Mouse (Mus musculus): Measurements from ENCODE around the gene Pomgnt2. TPM values are rescaled to one million over a fixed set of nuclear protein-coding genes. Genes with fewer than 3 reads are reported as not detected.
A peak's percentile ranks its signal among the peaks of the same experiment; 100 is the strongest.

Pomgnt2 gene
- polyA plus RNA-seq, 1 experiment from 2014 or later = 29.4 TPM

- Histone ChIP-seq H3K9me3 (ENCODE audit: control insufficient read depth, low read length) (no peaks in the 10 kb centered on the region), H3K27me3 (ENCODE audit: control insufficient read depth, insufficient read depth, low read length) (no peaks in the 10 kb centered on the region), H3K36me3 (replicated peaks; ENCODE audit: control insufficient read depth, insufficient read depth) (peaks cover 26% of the 10 kb centered on the region; the same call in 1 of the 2 replicates), H3K27ac (no peak overlapping the region), H3K9ac (no peak overlapping the region), H3K4me2 (replicated peaks) (no peak overlapping the region), H3K4me3 (replicated peaks; ENCODE audit: low read length) (no peak overlapping the region), H3K4me1 (replicated peaks; ENCODE audit: control insufficient read depth, insufficient read depth, low read length) (peaks cover 4% of the 10 kb centered on the region; the same call in 1 of the 2 replicates)
- 92% methylated on average over 15 of the region's 15 CpGs for WGBS
- no peak for DNase-seq (ENCODE audit: low spot score)
- ATAC-seq (ENCODE audit: low FRiP score) = no peak
Observed at GRCm38 (mm10) chr9:121982665-121983064, 14.2 kb downstream of the Pomgnt2 start.

GRCm38 (mm10) chr9:121982214-121982613 is 14.7 kb downstream of the Pomgnt2 start:
- Histone ChIP-seq H3K9me3 (ENCODE audit: control insufficient read depth, low read length) (no peaks in the 10 kb centered on the region), H3K4me3 (replicated peaks; ENCODE audit: low read length) (no peak overlapping the region), H3K36me3 (replicated peaks; ENCODE audit: control insufficient read depth, insufficient read depth) (peaks cover 26% of the 10 kb centered on the region; the same call in 1 of the 2 replicates), H3K27ac (no peak overlapping the region), H3K27me3 (ENCODE audit: control insufficient read depth, insufficient read depth, low read length) (no peaks in the 10 kb centered on the region), H3K9ac (no peak overlapping the region), H3K4me1 (replicated peaks; ENCODE audit: control insufficient read depth, insufficient read depth, low read length) (peaks cover 4% of the 10 kb centered on the region; the same call in 1 of the 2 replicates), H3K4me2 (replicated peaks) (no peak overlapping the region)
- no peak for DNase-seq (ENCODE audit: low spot score)
- WGBS = 96% methylated on average over 22 of the region's 22 CpGs
- ATAC-seq (ENCODE audit: low FRiP score) = no peak

- no peak for ATAC-seq (ENCODE audit: low FRiP score)
- Histone ChIP-seq H3K9me3 (ENCODE audit: control insufficient read depth, low read length) (no peaks in the 10 kb centered on the region), H3K4me2 (replicated peaks) (no peak overlapping the region), H3K4me3 (replicated peaks; ENCODE audit: low read length) (no peak overlapping the region), H3K9ac (no peak overlapping the region), H3K27ac (no peak overlapping the region), H3K27me3 (ENCODE audit: control insufficient read depth, insufficient read depth, low read length) (no peaks in the 10 kb centered on the region), H3K4me1 (replicated peaks; ENCODE audit: control insufficient read depth, insufficient read depth, low read length) (peaks cover 4% of the 10 kb centered on the region; the same call in 1 of the 2 replicates), H3K36me3 (replicated peaks; ENCODE audit: control insufficient read depth, insufficient read depth) (peaks cover 26% of the 10 kb centered on the region; the same call in 1 of the 2 replicates)
- WGBS = 74% methylated on average over 10 of the region's 10 CpGs
- DNase-seq (ENCODE audit: low spot score) = no peak
Observed at GRCm38 (mm10) chr9:121981466-121982105, 15.3 kb downstream of the Pomgnt2 start.

- no peaks in the 10 kb centered on the region for H3K9me3 ChIP-seq (ENCODE audit: control insufficient read depth, low read length)
- no peak for DNase-seq (ENCODE audit: low spot score)
- no peak overlapping the region for H3K9ac ChIP-seq
- no peak for ATAC-seq (ENCODE audit: low FRiP score)
- no peaks in the 10 kb centered on the region for H3K27me3 ChIP-seq (ENCODE audit: control insufficient read depth, insufficient read depth, low read length)
- no peak overlapping the region for H3K4me3 ChIP-seq (replicated peaks; ENCODE audit: low read length)
- H3K27ac ChIP-seq = no peak overlapping the region
- peaks cover 26% of the 10 kb centered on the region; the same call in 1 of the 2 replicates for H3K36me3 ChIP-seq (replicated peaks; ENCODE audit: control insufficient read depth, insufficient read depth)
- no peak overlapping the region for H3K4me2 ChIP-seq (replicated peaks)
- peaks cover 4% of the 10 kb centered on the region; the same call in 1 of the 2 replicates for H3K4me1 ChIP-seq (replicated peaks; ENCODE audit: control insufficient read depth, insufficient read depth, low read length)
- 86% methylated on average over 9 of the region's 9 CpGs for WGBS
Observed at GRCm38 (mm10) chr9:121981046-121981445, 15.9 kb downstream of the Pomgnt2 start.

- WGBS = 86% methylated on average over 2 of the region's 2 CpGs
- ATAC-seq (ENCODE audit: low FRiP score) (no peak), DNase-seq (ENCODE audit: low spot score) (no peak)
- Histone ChIP-seq H3K9ac (no peak overlapping the region), H3K36me3 (replicated peaks; ENCODE audit: control insufficient read depth, insufficient read depth) (0 out of 2 replicates have a peak, but pooled peaks cover 5% of the 10 kb centered on the region), H3K4me2 (replicated peaks) (no peak overlapping the region), H3K9me3 (ENCODE audit: control insufficient read depth, low read length) (no peaks in the 10 kb centered on the region), H3K4me3 (replicated peaks; ENCODE audit: low read length) (no peak overlapping the region), H3K4me1 (replicated peaks; ENCODE audit: control insufficient read depth, insufficient read depth, low read length) (no peaks in the 10 kb centered on the region), H3K27ac (no peak overlapping the region), H3K27me3 (ENCODE audit: control insufficient read depth, insufficient read depth, low read length) (no peaks in the 10 kb centered on the region)
Observed at GRCm38 (mm10) chr9:121975321-121975720, 21.6 kb downstream of the Pomgnt2 start.

GRCm38 (mm10) chr9:121974141-121974986 is 22.5 kb downstream of the Pomgnt2 start:
- Histone ChIP-seq H3K27me3 (ENCODE audit: control insufficient read depth, insufficient read depth, low read length) (no peaks in the 10 kb centered on the region), H3K27ac (peak overlapping the region; percentile 14; the same call in 1 of the 2 replicates), H3K9ac (no peak overlapping the region), H3K4me1 (replicated peaks; ENCODE audit: control insufficient read depth, insufficient read depth, low read length) (no peaks in the 10 kb centered on the region), H3K9me3 (ENCODE audit: control insufficient read depth, low read length) (no peaks in the 10 kb centered on the region), H3K4me3 (replicated peaks; ENCODE audit: low read length) (no peak overlapping the region), H3K36me3 (replicated peaks; ENCODE audit: control insufficient read depth, insufficient read depth) (0 out of 2 replicates have a peak, but pooled peaks cover 5% of the 10 kb centered on the region), H3K4me2 (replicated peaks) (no peak overlapping the region)
- no peak for DNase-seq (ENCODE audit: low spot score)
- ATAC-seq (ENCODE audit: low FRiP score) = no peak
- 82% methylated on average over 12 of the region's 12 CpGs for WGBS

- Histone ChIP-seq H3K4me2 (replicated peaks) (no peak overlapping the region), H3K9me3 (ENCODE audit: control insufficient read depth, low read length) (no peaks in the 10 kb centered on the region), H3K27ac (no peak overlapping the region), H3K9ac (no peak overlapping the region), H3K4me3 (replicated peaks; ENCODE audit: low read length) (no peak overlapping the region), H3K4me1 (replicated peaks; ENCODE audit: control insufficient read depth, insufficient read depth, low read length) (no peaks in the 10 kb centered on the region), H3K36me3 (replicated peaks; ENCODE audit: control insufficient read depth, insufficient read depth) (0 out of 2 replicates have a peak, but pooled peaks cover 2% of the 10 kb centered on the region), H3K27me3 (ENCODE audit: control insufficient read depth, insufficient read depth, low read length) (no peaks in the 10 kb centered on the region)
- DNase-seq (ENCODE audit: low spot score) (no peak), ATAC-seq (ENCODE audit: low FRiP score) (no peak)
- WGBS = 67% methylated on average over 1 of the region's 1 CpGs
Observed at GRCm38 (mm10) chr9:121973207-121973606, 23.7 kb downstream of the Pomgnt2 start.

GRCm38 (mm10) chr9:121969841-121970381 is 27.0 kb downstream of the Pomgnt2 start:
- no peak for ATAC-seq (ENCODE audit: low FRiP score)

GRCm38 (mm10) chr9:121968258-121968657 is 28.7 kb downstream of the Pomgnt2 start:
- H3K9ac ChIP-seq = no peak overlapping the region
- no peaks in the 10 kb centered on the region for H3K27me3 ChIP-seq (ENCODE audit: control insufficient read depth, insufficient read depth, low read length)
- no peaks in the 10 kb centered on the region for H3K4me1 ChIP-seq (replicated peaks; ENCODE audit: control insufficient read depth, insufficient read depth, low read length)
- WGBS = 84% methylated on average over 5 of the region's 5 CpGs
- no peaks in the 10 kb centered on the region for H3K9me3 ChIP-seq (ENCODE audit: control insufficient read depth, low read length)
- no peak overlapping the region for H3K4me2 ChIP-seq (replicated peaks)
- ATAC-seq (ENCODE audit: low FRiP score) (no peak), DNase-seq (ENCODE audit: low spot score) (no peak)
- H3K36me3 ChIP-seq (replicated peaks; ENCODE audit: control insufficient read depth, insufficient read depth) = no peaks in the 10 kb centered on the region
- no peak overlapping the region for H3K27ac ChIP-seq
- H3K4me3 ChIP-seq (replicated peaks; ENCODE audit: low read length) = no peak overlapping the region

More at GRCm38 (mm10) chr9:121969841-121970381, 27.0 kb downstream of the Pomgnt2 start:
- 61% methylated on average over 5 of the region's 5 CpGs for WGBS
- DNase-seq (ENCODE audit: low spot score) = no peak
- Histone ChIP-seq H3K36me3 (replicated peaks; ENCODE audit: control insufficient read depth, insufficient read depth) (no peaks in the 10 kb centered on the region), H3K9me3 (ENCODE audit: control insufficient read depth, low read length) (no peaks in the 10 kb centered on the region), H3K4me1 (replicated peaks; ENCODE audit: control insufficient read depth, insufficient read depth, low read length) (no peaks in the 10 kb centered on the region), H3K4me3 (replicated peaks; ENCODE audit: low read length) (no peak overlapping the region), H3K27me3 (ENCODE audit: control insufficient read depth, insufficient read depth, low read length) (no peaks in the 10 kb centered on the region), H3K9ac (no peak overlapping the region), H3K27ac (peak overlapping the region; percentile 64; the same call in 1 of the 2 replicates), H3K4me2 (replicated peaks) (no peak overlapping the region)

Data from hindbrain, embryonic 14.5 days (tissue).